Mouse (Mus musculus) liver, embryonic 16.5 days (tissue): Measurements from ENCODE around the gene Thsd4. TPM values are rescaled to one million over a fixed set of nuclear protein-coding genes. Genes with fewer than 3 reads are reported as not detected.
A peak's percentile ranks its signal among the peaks of the same experiment; 100 is the strongest.

Source experiments
- ATAC-seq: fragments of 200-750 bp; cut with Nextera tagmentation; 2 replicates; pipeline ENCODE4 v1.8.0; 2017; ENCODE audit warnings: low read depth, mild to moderate bottlenecking, moderate number of reproducible peaks, moderate library complexity
- H3K27ac ChIP-seq: fragments of 300-500 bp; sonication (generic); 2 replicates; pipeline ENCODE4 v1.5.1; 2014; ENCODE audit warnings: mild to moderate bottlenecking, low read length
- H3K27me3 ChIP-seq: fragments of 300-500 bp; sonication (generic); 2 replicates; pipeline ENCODE4 v1.6.1; 2014; ENCODE audit warnings: low read depth, low read length, mixed read lengths; ENCODE audit not compliant: control insufficient read depth, insufficient read depth
- H3K36me3 ChIP-seq: fragments of 300-500 bp; sonication (generic); 2 replicates; pipeline ENCODE4 v1.6.1; 2014; ENCODE audit warnings: mild to moderate bottlenecking; ENCODE audit not compliant: control insufficient read depth, insufficient read depth
- H3K4me1 ChIP-seq: fragments of 300-500 bp; sonication (generic); 2 replicates; pipeline ENCODE4 v1.6.1; 2014; ENCODE audit warnings: low read depth, low read length, mixed read lengths; ENCODE audit not compliant: control insufficient read depth
- H3K4me2 ChIP-seq: fragments of 300-500 bp; sonication (generic); 2 replicates; pipeline ENCODE4 v1.6.1; 2014; ENCODE audit warnings: low read depth, low read length, mixed read lengths
- H3K4me3 ChIP-seq: fragments of 300-500 bp; sonication (generic); 2 replicates; pipeline ENCODE4 v1.5.1; 2014; ENCODE audit warnings: low read depth, mild to moderate bottlenecking, low read length
- H3K9ac ChIP-seq: fragments of 300-500 bp; sonication (generic); 2 replicates; pipeline ENCODE4 v1.6.1; 2014; ENCODE audit warnings: low read depth, low read length
- H3K9me3 ChIP-seq: fragments of 300-500 bp; sonication (generic); replicated peaks from 2 replicates; pipeline ENCODE4 v1.6.1; 2016; ENCODE audit warnings: low read length; ENCODE audit not compliant: control insufficient read depth
- WGBS: fragments of 180-500 bp; shearing (Covaris S2); extraction: QIAGEN DNeasy Blood & Tissue Kit; methylation state at CpG from one replicate; pipeline ENCODE4 v1.1.7; 2014; ENCODE audit not compliant: insufficient replicate concordance; 5-methylcytosine and 5-hydroxymethylcytosine counted together
- polyA plus RNA-seq: library from polyadenylated mRNA; unstranded; fragments of >200 nt; fragmentation: Nextera tagmentation; extraction: Ambion mirVana; gene quantifications from 2 replicates; pipeline ENCODE4 v1.2.1, GENCODE M21; 2015

The Thsd4 gene
- polyA plus RNA-seq, 1 experiment from 2014 or later, result 1.1 TPM

- no peak for ATAC-seq
- WGBS, result 58% methylated on average over 2 of the region's 2 CpGs
Measured at GRCm38 (mm10) chr9:60195502-60195901, 326.3 kb downstream of the Thsd4 start.

GRCm38 (mm10) chr9:60194905-60195304 is 326.9 kb downstream of the Thsd4 start:
- H3K27ac ChIP-seq, result no peak overlapping the region
- 66% methylated on average over 6 of the region's 6 CpGs for WGBS
- ATAC-seq, result no peak
- H3K9ac ChIP-seq, result no peak overlapping the region
- H3K4me2 ChIP-seq, result no peak overlapping the region
- no peak overlapping the region for H3K4me3 ChIP-seq
- H3K36me3 ChIP-seq, result no peaks in the 10 kb centered on the region
- H3K9me3 ChIP-seq, result no peaks in the 10 kb centered on the region; the same call in 1 of the 2 replicates
- no peaks in the 10 kb centered on the region for H3K27me3 ChIP-seq
- H3K4me1 ChIP-seq, result no peaks in the 10 kb centered on the region

More at GRCm38 (mm10) chr9:60195502-60195901, 326.3 kb downstream of the Thsd4 start:
- no peak overlapping the region for H3K4me3 ChIP-seq
- H3K9me3 ChIP-seq, result no peaks in the 10 kb centered on the region; the same call in 1 of the 2 replicates
- no peaks in the 10 kb centered on the region for H3K36me3 ChIP-seq
- H3K4me1 ChIP-seq, result no peaks in the 10 kb centered on the region
- H3K4me2 ChIP-seq, result no peak overlapping the region
- no peaks in the 10 kb centered on the region for H3K27me3 ChIP-seq
- H3K9ac ChIP-seq, result no peak overlapping the region
- H3K27ac ChIP-seq, result no peak overlapping the region

- Histone ChIP-seq H3K36me3 (no peaks in the 10 kb centered on the region), H3K9me3 (no peaks in the 10 kb centered on the region; the same call in 1 of the 2 replicates), H3K9ac (no peak overlapping the region), H3K4me1 (no peaks in the 10 kb centered on the region), H3K27ac (no peak overlapping the region), H3K27me3 (no peaks in the 10 kb centered on the region), H3K4me3 (no peak overlapping the region), H3K4me2 (no peak overlapping the region)
- 57% methylated on average over 5 of the region's 5 CpGs for WGBS
- ATAC-seq, result no peak
Measured at GRCm38 (mm10) chr9:60192321-60192720, 329.5 kb downstream of the Thsd4 start.

DNA sequence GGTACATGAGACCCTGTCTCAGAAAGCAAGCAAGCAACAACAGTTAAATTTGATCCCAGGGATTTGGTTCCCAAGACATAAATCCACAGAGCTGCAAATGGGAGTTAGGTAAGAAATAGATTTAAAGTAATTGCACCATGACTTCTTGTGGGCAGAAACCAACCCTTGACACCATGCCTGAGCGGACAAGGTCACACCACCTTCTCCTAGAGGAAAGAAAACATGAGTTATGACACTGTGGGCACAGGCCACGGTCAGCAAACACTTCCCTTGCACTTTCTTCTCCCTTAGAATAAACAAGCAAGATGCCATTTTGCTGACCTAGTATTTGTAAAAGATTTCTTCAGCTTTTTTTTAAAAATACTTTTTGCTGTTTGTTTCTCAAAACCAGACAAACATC is 334.4 kb downstream of the Thsd4 start:
- Histone ChIP-seq H3K9ac (no peak overlapping the region), H3K36me3 (no peaks in the 10 kb centered on the region), H3K4me1 (no peaks in the 10 kb centered on the region), H3K4me3 (no peak overlapping the region), H3K27ac (no peak overlapping the region), H3K27me3 (no peaks in the 10 kb centered on the region), H3K4me2 (no peak overlapping the region), H3K9me3 (no peaks in the 10 kb centered on the region)
- 28% methylated on average over 2 of the region's 2 CpGs for WGBS
- no peak for ATAC-seq

- no peaks in the 10 kb centered on the region for H3K36me3 ChIP-seq
- no peak overlapping the region for H3K4me3 ChIP-seq
- WGBS, result 55% methylated on average over 7 of the region's 7 CpGs
- H3K4me1 ChIP-seq, result no peaks in the 10 kb centered on the region
- no peak for ATAC-seq
- no peaks in the 10 kb centered on the region for H3K9me3 ChIP-seq
- no peak overlapping the region for H3K4me2 ChIP-seq
- H3K9ac ChIP-seq, result no peak overlapping the region
- H3K27ac ChIP-seq, result no peak overlapping the region
- no peaks in the 10 kb centered on the region for H3K27me3 ChIP-seq
Measured at GRCm38 (mm10) chr9:60186948-60187347, 334.9 kb downstream of the Thsd4 start.

GRCm38 (mm10) chr9:60184083-60184482 is 337.8 kb downstream of the Thsd4 start:
- no peak overlapping the region for H3K4me2 ChIP-seq
- H3K27ac ChIP-seq, result no peak overlapping the region
- H3K4me1 ChIP-seq, result no peaks in the 10 kb centered on the region; the same call in none of the 2 replicates
- H3K4me3 ChIP-seq, result no peak overlapping the region
- H3K9me3 ChIP-seq, result no peaks in the 10 kb centered on the region
- 55% methylated on average over 3 of the region's 3 CpGs for WGBS
- no peaks in the 10 kb centered on the region for H3K36me3 ChIP-seq
- no peak overlapping the region for H3K9ac ChIP-seq
- no peaks in the 10 kb centered on the region for H3K27me3 ChIP-seq
- ATAC-seq, result no peak

DNA sequence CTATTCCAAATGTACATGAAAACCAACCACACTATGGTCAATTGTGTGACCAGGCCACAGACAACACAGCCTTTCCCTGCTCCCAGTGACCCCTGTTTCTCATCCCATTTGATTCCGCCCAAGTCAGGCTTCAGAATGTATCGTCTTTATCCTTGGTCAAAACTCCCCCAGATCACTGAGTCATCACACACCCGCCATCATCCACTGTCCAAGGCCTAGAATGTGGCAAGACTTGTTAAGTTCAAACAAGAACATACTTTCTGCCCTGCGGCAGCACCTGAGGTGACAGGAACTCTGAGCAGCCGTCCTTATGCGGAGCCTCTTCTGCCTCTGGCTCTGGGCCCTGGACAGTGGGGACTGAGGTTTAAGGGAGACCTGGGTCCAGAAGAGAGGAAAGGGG is 339.5 kb downstream of the Thsd4 start:
- no peak for ATAC-seq

GRCm38 (mm10) chr9:60180936-60181335 is 340.9 kb downstream of the Thsd4 start:
- Histone ChIP-seq H3K36me3 (no peaks in the 10 kb centered on the region), H3K9me3 (no peaks in the 10 kb centered on the region), H3K4me3 (no peak overlapping the region), H3K27me3 (no peaks in the 10 kb centered on the region), H3K27ac (no peak overlapping the region; the same call in 1 of the 2 replicates), H3K9ac (no peak overlapping the region), H3K4me2 (no peak overlapping the region), H3K4me1 (no peaks in the 10 kb centered on the region; the same call in none of the 2 replicates)
- no peak for ATAC-seq
- 61% methylated on average over 3 of the region's 3 CpGs for WGBS

More for the DNA sequence above, 339.5 kb downstream of the Thsd4 start:
- no peaks in the 10 kb centered on the region for H3K36me3 ChIP-seq
- no peak overlapping the region for H3K4me2 ChIP-seq
- no peaks in the 10 kb centered on the region for H3K27me3 ChIP-seq
- H3K9me3 ChIP-seq, result no peaks in the 10 kb centered on the region
- WGBS, result 66% methylated on average over 6 of the region's 6 CpGs
- H3K4me3 ChIP-seq, result no peak overlapping the region
- no peaks in the 10 kb centered on the region; the same call in none of the 2 replicates for H3K4me1 ChIP-seq
- no peak overlapping the region for H3K9ac ChIP-seq
- H3K27ac ChIP-seq, result no peak overlapping the region

GRCm38 (mm10) chr9:60180114-60180513 is 341.7 kb downstream of the Thsd4 start:
- Histone ChIP-seq H3K9me3 (no peaks in the 10 kb centered on the region), H3K9ac (no peak overlapping the region), H3K4me2 (no peak overlapping the region), H3K4me1 (no peaks in the 10 kb centered on the region; the same call in none of the 2 replicates), H3K36me3 (no peaks in the 10 kb centered on the region), H3K27me3 (no peaks in the 10 kb centered on the region), H3K4me3 (no peak overlapping the region), H3K27ac (peak overlapping the region; percentile 57)
- WGBS, result 57% methylated on average over 6 of the region's 6 CpGs
- ATAC-seq, result peak; percentile 65
